Mouse (Mus musculus) lung, postnatal 0 days (tissue): ENCODE results near the gene Repin1. TPM values are rescaled to one million over a fixed set of nuclear protein-coding genes. Genes with fewer than 3 reads are reported as not detected.

Experiments
- ATAC-seq: fragments of 200-750 bp; cut with Nextera tagmentation; 2 replicates; pipeline ENCODE4 v1.8.0; 2017; ENCODE audit warnings: moderate library complexity
- DNase-seq: peaks from one replicate; pipeline ENCODE4 v3.0.0-alpha.2; 2016; ENCODE audit warnings: low spot score
- H3K27ac ChIP-seq: fragments of 300-500 bp; sonication (generic); 2 replicates; pipeline ENCODE4 v1.5.1; 2014; ENCODE audit warnings: antibody characterized with exemption, mild to moderate bottlenecking, low read length, mixed read lengths
- H3K27me3 ChIP-seq: fragments of 300-500 bp; sonication (generic); replicated peaks from 2 replicates; pipeline ENCODE4 v1.6.1; 2014; ENCODE audit warnings: low read length, mixed read lengths; ENCODE audit not compliant: insufficient read depth
- H3K36me3 ChIP-seq: fragments of 300-500 bp; sonication (generic); 2 replicates; pipeline ENCODE4 v1.6.1; 2014; ENCODE audit warnings: low read length, mixed read lengths; ENCODE audit not compliant: insufficient read depth
- H3K4me1 ChIP-seq: fragments of 300-500 bp; sonication (generic); 2 replicates; pipeline ENCODE4 v1.6.1; 2014; ENCODE audit warnings: antibody characterized with exemption, low read depth, low read length, mixed read lengths; ENCODE audit not compliant: insufficient read depth
- H3K4me2 ChIP-seq: fragments of 300-500 bp; sonication (generic); replicated peaks from 2 replicates; pipeline ENCODE4 v1.6.1; 2014; ENCODE audit warnings: low read depth, mild to moderate bottlenecking, low read length, moderate library complexity, mixed read lengths
- H3K4me3 ChIP-seq: fragments of 300-500 bp; sonication (generic); 2 replicates; pipeline ENCODE4 v1.5.1; 2014; ENCODE audit warnings: low read depth, low read length
- H3K9ac ChIP-seq: fragments of 300-500 bp; sonication (generic); replicated peaks from 2 replicates; pipeline ENCODE4 v1.6.1; 2014; ENCODE audit warnings: low read depth, mild to moderate bottlenecking
- H3K9me3 ChIP-seq: fragments of 300-500 bp; sonication (generic); 2 replicates; pipeline ENCODE4 v1.6.1; 2016; ENCODE audit warnings: low read length, mixed read lengths
- CTCF ChIP-seq: IDR thresholded peaks from 2 replicates; pipeline ENCODE4 v1.5.1; 2016; ENCODE audit warnings: antibody characterized with exemption, mild to moderate bottlenecking
- EP300 ChIP-seq: IDR thresholded peaks from 2 replicates; pipeline ENCODE4 v1.6.1; 2016; ENCODE audit warnings: antibody characterized with exemption, mild to moderate bottlenecking, control low read depth
- WGBS: fragments of 180-500 bp; shearing (Covaris S2); extraction: QIAGEN DNeasy Blood & Tissue Kit; methylation state at CpG from one replicate; pipeline ENCODE4 v1.1.7; 2014; 5-methylcytosine and 5-hydroxymethylcytosine counted together
- polyA plus RNA-seq: library from polyadenylated mRNA; unstranded; fragments of >200 nt; fragmentation: Nextera tagmentation; extraction: Ambion mirVana; gene quantifications from 2 replicates; pipeline ENCODE4 v1.2.1, GENCODE M21; 2015

Gene Repin1
- polyA plus RNA-seq, 1 experiment from 2014 or later: 15.2 TPM

- Histone ChIP-seq H3K9me3 (peaks cover under 1% of the 10 kb centered on the region; the same call in 1 of the 2 replicates), H3K4me1 (peaks cover 14% of the 10 kb centered on the region), H3K36me3 (peaks cover 6% of the 10 kb centered on the region; the same call in 1 of the 2 replicates), H3K27me3 (no peaks in the 10 kb centered on the region), H3K4me3 (no peak overlapping the region), H3K27ac (no peak overlapping the region), H3K9ac (no peak overlapping the region), H3K4me2 (no peak overlapping the region)
- ATAC-seq: no peak
- DNase-seq: no peak
- no peak for TF ChIP-seq EP300
- WGBS: 86% methylated on average over 3 of the region's 3 CpGs
Measured at GRCm38 (mm10) chr6:48591221-48591845, 2.4 kb upstream of the Repin1 start.

- WGBS: 78% methylated on average over 6 of the region's 6 CpGs
Measured at GRCm38 (mm10) chr6:48591871-48592270, 1.8 kb upstream of the Repin1 start.

GRCm38 (mm10) chr6:48594043-48594738 lies 508 bp downstream of the Repin1 start:
- DNase-seq: peak; percentile 44
- WGBS: under 1% methylated on average over 35 of the region's 41 CpGs
- Histone ChIP-seq H3K4me1 (peaks cover 14% of the 10 kb centered on the region), H3K4me3 (peak overlapping the region; percentile 77), H3K27ac (peak overlapping the region; percentile 85), H3K9me3 (peaks cover 10% of the 10 kb centered on the region), H3K4me2 (peak overlapping the region; percentile 92), H3K9ac (peak overlapping the region; percentile 66), H3K27me3 (no peaks in the 10 kb centered on the region), H3K36me3 (peaks cover 22% of the 10 kb centered on the region; the same call in 1 of the 2 replicates)
- peak; percentile 66 for ATAC-seq
- TF ChIP-seq EP300: no peak
- TF ChIP-seq CTCF: peak; percentile 3; the same call in 1 of the 2 replicates

More at GRCm38 (mm10) chr6:48591871-48592270, 1.8 kb upstream of the Repin1 start:
- no peak for TF ChIP-seq EP300
- TF ChIP-seq CTCF: no peak
- Histone ChIP-seq H3K4me2 (no peak overlapping the region), H3K27ac (no peak overlapping the region), H3K9ac (no peak overlapping the region), H3K4me3 (no peak overlapping the region), H3K36me3 (peaks cover 11% of the 10 kb centered on the region; the same call in 1 of the 2 replicates), H3K27me3 (no peaks in the 10 kb centered on the region), H3K9me3 (peaks cover 6% of the 10 kb centered on the region), H3K4me1 (peaks cover 14% of the 10 kb centered on the region)
- ATAC-seq (no peak), DNase-seq (no peak)

GRCm38 (mm10) chr6:48595278-48595677 lies 1.6 kb downstream of the Repin1 start:
- Histone ChIP-seq H3K4me1 (peaks cover 14% of the 10 kb centered on the region), H3K9ac (no peak overlapping the region), H3K27ac (no peak overlapping the region), H3K4me2 (peak overlapping the region; percentile 92; the same call in 1 of the 2 replicates), H3K4me3 (no peak overlapping the region), H3K27me3 (no peaks in the 10 kb centered on the region), H3K9me3 (peaks cover 10% of the 10 kb centered on the region), H3K36me3 (peaks cover 22% of the 10 kb centered on the region; the same call in 1 of the 2 replicates)
- TF ChIP-seq EP300 (no peak), CTCF (no peak)
- 44% methylated on average over 1 of the region's 1 CpGs for WGBS
- ATAC-seq: no peak
- no peak for DNase-seq

GRCm38 (mm10) chr6:48596545-48597232 lies 3.0 kb downstream of the Repin1 start:
- Histone ChIP-seq H3K4me3 (no peak overlapping the region), H3K27ac (no peak overlapping the region), H3K9me3 (peaks cover 10% of the 10 kb centered on the region), H3K4me2 (no peak overlapping the region), H3K9ac (no peak overlapping the region), H3K4me1 (peaks cover 14% of the 10 kb centered on the region), H3K27me3 (no peaks in the 10 kb centered on the region), H3K36me3 (peaks cover 22% of the 10 kb centered on the region; the same call in 1 of the 2 replicates)
- ATAC-seq: no peak
- TF ChIP-seq CTCF (no peak), EP300 (no peak)
- WGBS: 97% methylated on average over 45 of the region's 45 CpGs
- DNase-seq: no peak

- H3K4me3 ChIP-seq: no peak overlapping the region
- 95% methylated on average over 27 of the region's 27 CpGs for WGBS
- H3K9me3 ChIP-seq: peaks cover 10% of the 10 kb centered on the region
- no peak for ATAC-seq
- TF ChIP-seq EP300: no peak
- TF ChIP-seq CTCF: no peak
- H3K27ac ChIP-seq: no peak overlapping the region
- H3K36me3 ChIP-seq: peaks cover 22% of the 10 kb centered on the region; the same call in 1 of the 2 replicates
- H3K4me1 ChIP-seq: peaks cover 14% of the 10 kb centered on the region
- H3K27me3 ChIP-seq: no peaks in the 10 kb centered on the region
- H3K9ac ChIP-seq: no peak overlapping the region
- H3K4me2 ChIP-seq: no peak overlapping the region
- no peak for DNase-seq
Measured at GRCm38 (mm10) chr6:48597233-48597625, 3.5 kb downstream of the Repin1 start.
